Mouse (Mus musculus) layer of hippocampus, postnatal 10 days (tissue): ENCODE measurements at regions not wholly inside any gene's neighbourhood (a gene's known extent, or its start where the extent isn't known, plus 50 kb on each side); places are given as distances from the start of the nearest gene placed in this dataset.
"Not testable (repeated sequence)": the region's sequence is repeated elsewhere in the genome, so short reads cannot be mapped to it uniquely, and the experiment has no call there.

Experiments
- DNase-seq, 2 experiments: peaks; one replicate each; pipeline ENCODE4 v3.0.0; 2021; ENCODE audit warnings: low spot score in 2 of 2

GRCm38 (mm10) chrX:82249456-82249855 lies 699.2 kb upstream of the Dmd start:
- not testable (repeated sequence) for DNase-seq

- not testable (repeated sequence) for DNase-seq
These were observed 666.3 kb upstream of the Dmd start for GRCm38 (mm10) chrX:82282376-82282775.

GRCm38 (mm10) chrX:82310764-82311492 lies 637.7 kb upstream of the Dmd start:
- DNase-seq: peak in 1 of 2 experiments; percentile 2
